18 mouse cellular contexts compared by ENCODE assay signal in the genomic region with DNA sequence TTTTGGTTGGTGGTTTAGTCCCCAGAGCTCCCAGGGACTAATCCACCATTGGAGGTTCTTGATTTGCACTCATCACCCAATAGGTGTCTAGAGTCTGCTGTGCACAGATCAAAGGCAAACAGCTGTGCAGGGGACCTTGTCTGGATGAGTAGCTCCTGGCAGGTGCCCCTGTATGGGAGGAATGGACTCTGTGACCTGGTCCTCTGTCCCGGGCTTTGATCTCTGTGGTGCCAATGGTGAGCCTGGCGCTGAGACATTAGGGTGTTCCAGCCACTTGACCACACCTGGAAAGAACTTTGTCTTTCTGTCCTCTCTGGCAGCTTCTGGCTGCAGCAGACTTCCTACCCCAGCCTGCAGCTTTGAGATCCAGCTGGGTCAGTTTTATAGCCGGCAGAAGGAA.
"Had no signal": no experiment of that assay in that cellular context is flagged by ENCODE, and none has a peak within 500 bp of the region (broad histone marks: within the 10 kb centered on the region; RNA-seq: fewer than 3 reads in every experiment).

No protein-coding gene starts in this region.

- H3K36me3 ChIP-seq: midbrain, embryonic 10.5 days; midbrain, embryonic 12.5 days; neural tube, embryonic 13.5 days; neural tube, embryonic 15.5 days had no signal

- H3K9me3 ChIP-seq: midbrain, embryonic 10.5 days; midbrain, embryonic 12.5 days; neural tube, embryonic 13.5 days; neural tube, embryonic 15.5 days had no signal

- H3K9ac ChIP-seq: lung, embryonic 14.5 days; midbrain, embryonic 12.5 days; neural tube, embryonic 13.5 days; neural tube, embryonic 15.5 days had no signal

- DNase-seq: lung, embryonic 14.5 days; lung, postnatal 10 days; lung, postnatal 4 days; midbrain, embryonic 14.5 days; retina, postnatal 1 day; right cerebral cortex, adult 18-20 months; right cerebral cortex, postnatal 25 days; right cerebral cortex, postnatal 4 days; spleen, adult 18-20 months; thymus, adult 18-20 months; thymus, postnatal 14 days; thymus, postnatal 36 days had no signal

- H3K4me3 ChIP-seq: midbrain, embryonic 10.5 days; midbrain, embryonic 12.5 days; myocyte; neural tube, embryonic 13.5 days; neural tube, embryonic 15.5 days had no signal

- H3K27me3 ChIP-seq: neural tube, embryonic 13.5 days; neural tube, embryonic 15.5 days had no signal

- ATAC-seq: midbrain, embryonic 16.5 days had no signal

- H3K27ac ChIP-seq: midbrain, embryonic 10.5 days; midbrain, embryonic 12.5 days; neural tube, embryonic 13.5 days; neural tube, embryonic 15.5 days had no signal

- H3K4me2 ChIP-seq: lung, embryonic 14.5 days; midbrain, embryonic 12.5 days; neural tube, embryonic 13.5 days; neural tube, embryonic 15.5 days had no signal
